Mouse (Mus musculus) C2C12 (cell line): ENCODE results near the gene Micu2.

Source experiments
- CEBPB ChIP-seq: IDR thresholded peaks from one replicate; pipeline ENCODE4 v1.6.1; 2011; ENCODE audit warnings: low read depth, mild to moderate bottlenecking, control low read depth, moderate library complexity
- CTCF ChIP-seq: IDR thresholded peaks from one replicate; pipeline ENCODE4 v1.5.1; 2011; ENCODE audit not compliant: control insufficient read depth, insufficient read depth, insufficient read length

DNA sequence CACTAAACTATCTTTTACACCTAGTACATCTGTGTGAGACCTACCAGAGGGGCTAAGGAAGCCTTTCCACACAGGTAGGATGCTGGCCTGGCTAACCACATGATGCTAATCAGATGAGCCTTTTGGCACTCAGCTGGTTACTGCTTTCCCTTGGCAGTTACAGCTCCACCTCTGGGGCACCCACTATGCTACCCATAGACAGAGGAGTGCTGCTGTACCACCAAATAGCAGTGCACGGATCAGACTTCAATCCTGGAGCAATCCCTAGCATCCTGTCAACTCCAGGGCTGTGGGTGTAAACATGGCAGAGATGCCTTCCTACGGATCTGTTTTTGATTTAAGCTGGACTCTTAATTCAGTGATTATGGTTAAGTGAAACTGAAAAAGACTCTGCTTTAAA lies 13.3 kb downstream of the Micu2 start:
- TF ChIP-seq CTCF = no peak
- no peak for TF ChIP-seq CEBPB
